Mouse (Mus musculus): ENCODE data around the gene Adh5.

DNA sequence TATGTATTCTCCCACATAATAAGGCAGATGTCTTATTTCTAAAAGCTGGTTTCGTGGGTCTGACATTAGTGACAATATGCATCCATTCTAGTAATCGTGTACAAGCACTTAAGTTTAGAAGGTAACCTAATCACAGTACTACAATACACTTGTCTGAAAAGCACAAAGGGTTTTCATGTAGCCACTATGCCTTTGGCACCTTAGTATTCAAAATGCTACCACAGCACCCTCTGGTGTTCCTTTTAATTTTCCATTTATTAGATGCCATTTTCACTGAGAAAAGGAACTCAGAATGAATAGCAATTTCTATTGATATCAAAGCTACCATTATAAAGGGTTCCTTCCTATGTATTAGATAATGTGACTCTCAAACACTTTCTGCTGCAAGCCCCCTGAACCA, 11.1 kb upstream of the Adh5 start:
- TF ChIP-seq USF1 (IDR thresholded peaks at IDR 0.05; ENCODE audit: low read depth, low read length) (no peak), CTCF (IDR thresholded peaks at IDR 0.05 in 2 of 3, conservative IDR thresholded peaks at IDR 0.05 in 1 of 3; ENCODE audit: control insufficient read depth in 1 of 3, insufficient read depth in 1 of 3, low read depth in 2 of 3, low read length in 3 of 3, poor library complexity in 1 of 3, severe bottlenecking in 1 of 3) (peak; percentile 14 to 79 (median 26); a peak in 2 of 6 replicates), POLR2A (IDR thresholded peaks at IDR 0.05; ENCODE audit: control insufficient read depth in 1 of 2, insufficient read depth in 1 of 2, low read depth in 1 of 2, low read length in 2 of 2, poor library complexity in 1 of 2) (no peak), NRF1 (IDR thresholded peaks at IDR 0.05; ENCODE audit: insufficient read depth, low read depth, low read length, poor library complexity, severe bottlenecking) (no peak), ZC3H11A (IDR thresholded peaks at IDR 0.05; ENCODE audit: low read depth, low read length) (peak; percentile 73), RAD21 (IDR thresholded peaks at IDR 0.05; ENCODE audit: low read depth, low read length) (peak; percentile 90), ZMIZ1 (IDR thresholded peaks at IDR 0.05; ENCODE audit: low read depth, low read length) (no peak), ZKSCAN1 (IDR thresholded peaks at IDR 0.05; ENCODE audit: low read depth, low read length) (no peak), POLR2AphosphoS5 (IDR thresholded peaks at IDR 0.05; ENCODE audit: borderline replicate concordance, low read depth, low read length) (no peak), ETS1 (IDR thresholded peaks at IDR 0.05; ENCODE audit: low read depth, low read length) (no peak), ELF1 (IDR thresholded peaks at IDR 0.05; ENCODE audit: low read depth, low read length) (no peak)
